Mouse (Mus musculus) limb, embryonic 14.5 days (tissue): ENCODE data around the gene Gm10662. TPM values are rescaled to one million over a fixed set of nuclear protein-coding genes. Genes with fewer than 3 reads are reported as not detected.
"Not testable (repeated sequence)": the region's sequence is repeated elsewhere in the genome, so short reads cannot be mapped to it uniquely, and the experiment has no call there.

Experiments
- ATAC-seq: fragments of 200-750 bp; cut with Nextera tagmentation; 2 replicates; pipeline ENCODE4 v1.8.0; 2017; ENCODE audit warnings: low read depth, moderate number of reproducible peaks, moderate TSS enrichment; ENCODE audit not compliant: low FRiP score
- DNase-seq: peaks from one replicate; pipeline ENCODE4 v3.0.0-alpha.2; 2015; ENCODE audit warnings: low spot score
- H3K27ac ChIP-seq: fragments of 300-500 bp; sonication (generic); replicated peaks from 2 replicates; pipeline ENCODE4 v1.5.1; 2014; ENCODE audit warnings: low read depth, mild to moderate bottlenecking, low read length, moderate library complexity, mixed read lengths
- H3K27me3 ChIP-seq: fragments of 300-500 bp; sonication (generic); 2 replicates; pipeline ENCODE4 v1.6.1; 2014; ENCODE audit warnings: low read length, mixed read lengths; ENCODE audit not compliant: control insufficient read depth, insufficient read depth
- H3K36me3 ChIP-seq: fragments of 300-500 bp; sonication (generic); 2 replicates; pipeline ENCODE4 v1.6.1; 2014; ENCODE audit warnings: mild to moderate bottlenecking, low read length, moderate library complexity, mixed read lengths; ENCODE audit not compliant: control insufficient read depth, insufficient read depth
- H3K4me1 ChIP-seq: fragments of 300-500 bp; sonication (generic); 2 replicates; pipeline ENCODE4 v1.6.1; 2014; ENCODE audit warnings: antibody characterized with exemption, low read length, mixed read lengths; ENCODE audit not compliant: control insufficient read depth, insufficient read depth
- H3K4me2 ChIP-seq: fragments of 300-500 bp; sonication (generic); replicated peaks from 2 replicates; pipeline ENCODE4 v1.6.1; 2014; ENCODE audit warnings: low read depth, mild to moderate bottlenecking, low read length, moderate library complexity; ENCODE audit not compliant: severe bottlenecking
- H3K4me3 ChIP-seq: fragments of 300-500 bp; sonication (generic); replicated peaks from 2 replicates; pipeline ENCODE4 v1.5.1; 2014; ENCODE audit warnings: low read length
- H3K9ac ChIP-seq: fragments of 300-500 bp; sonication (generic); 2 replicates; pipeline ENCODE4 v1.6.1; 2014; ENCODE audit warnings: mild to moderate bottlenecking, low read depth, low read length, moderate library complexity; ENCODE audit not compliant: severe bottlenecking
- H3K9me3 ChIP-seq: fragments of 300-500 bp; sonication (generic); 2 replicates; pipeline ENCODE4 v1.6.1; 2016; ENCODE audit warnings: low read length; ENCODE audit not compliant: control insufficient read depth
- WGBS: fragments of 180-500 bp; shearing (Covaris S2); extraction: QIAGEN DNeasy Blood & Tissue Kit; methylation state at CpG from one replicate; pipeline ENCODE4 v1.1.7; 2014; 5-methylcytosine and 5-hydroxymethylcytosine counted together
- polyA plus RNA-seq, 2 experiments: library from polyadenylated mRNA; depleted of rRNA in 1 of 2; stranded (reverse) in 1 of 2; unstranded in 1 of 2; fragments of >200 nt; fragmentation: Nextera tagmentation in 1 of 2; extraction: Ambion mirVana in 1 of 2; gene quantifications; 2 replicates each; pipeline versions ENCODE4 v1.2.1 to v1.2.3; 2012 to 2014

The Gm10662 gene
- polyA plus RNA-seq (2012; rRNA removed) = not detected in 2 replicates
- not detected in 2 replicates for polyA plus RNA-seq (2014; fragmentation: Nextera tagmentation; extraction: Ambion mirVana)

DNA sequence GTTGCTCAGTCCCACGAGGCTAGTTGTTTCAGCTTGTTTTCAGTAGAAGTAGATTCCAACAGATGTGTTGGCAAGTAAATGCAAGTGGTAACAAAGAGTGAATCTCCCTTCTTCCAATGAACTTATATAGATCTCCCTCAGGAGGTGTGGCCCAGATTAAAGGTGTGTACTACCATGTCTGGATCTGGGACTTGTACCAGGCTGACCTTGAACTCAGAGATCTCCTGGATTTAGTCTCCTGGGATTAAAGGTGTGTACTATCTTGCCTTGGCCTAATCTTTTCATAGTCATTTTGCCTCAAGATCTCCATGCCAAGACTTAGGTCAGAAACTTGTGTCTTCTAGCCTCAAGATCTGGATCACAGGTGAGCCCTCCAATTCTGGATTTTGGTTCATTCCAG lies at the start of gene Gm10662:
Gene Gm10662, minus strand, starts transcription at position 101 of the 400 bp plus-strand sequence.
- H3K27me3 ChIP-seq, H3K27ac ChIP-seq, DNase-seq, H3K9me3 ChIP-seq, ATAC-seq, H3K36me3 ChIP-seq, H3K4me1 ChIP-seq, H3K9ac ChIP-seq, H3K4me2 ChIP-seq, H3K4me3 ChIP-seq: not testable (repeated sequence)
- no CpG with 5 or more reads among the region's 1 CpGs for WGBS

DNA sequence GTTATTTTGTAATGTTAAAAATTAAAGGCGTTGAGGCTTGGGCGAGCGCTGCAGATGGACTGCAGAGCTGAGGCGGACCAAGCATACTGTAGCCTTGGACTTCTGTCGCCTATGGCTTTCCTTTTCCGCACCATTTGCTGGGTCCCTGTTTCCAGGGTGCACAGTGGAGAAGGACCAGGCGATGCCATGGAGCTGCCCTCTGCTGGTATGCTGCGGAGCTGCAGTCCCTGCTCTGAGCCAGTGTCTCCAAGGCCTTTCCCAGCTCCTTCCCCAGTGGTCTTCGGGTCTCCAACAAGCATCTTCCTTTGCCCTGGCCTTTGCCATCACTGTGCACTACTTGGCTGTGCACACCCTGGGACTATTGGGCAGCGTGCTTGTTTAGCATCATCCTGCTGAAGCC lies 19.2 kb upstream of the Gm10662 start:
- not testable (repeated sequence) for H3K9ac ChIP-seq, H3K4me2 ChIP-seq, H3K4me3 ChIP-seq, H3K27me3 ChIP-seq, H3K9me3 ChIP-seq, H3K36me3 ChIP-seq, DNase-seq, H3K27ac ChIP-seq, ATAC-seq, H3K4me1 ChIP-seq
- WGBS = 88% methylated on average over 10 of the region's 10 CpGs

Other genes with a start within 250 kb of the Gm10662 start
- gene Gm4214, start 159.8 kb downstream of the Gm10662 start, polyA plus RNA-seq (2012; rRNA removed) = not detected in 2 replicates
- not detected in 2 replicates for gene Gm4214, start 159.8 kb downstream of the Gm10662 start, polyA plus RNA-seq (2014; fragmentation: Nextera tagmentation; extraction: Ambion mirVana)
- gene Gm4216, start 124.6 kb downstream of the Gm10662 start, polyA plus RNA-seq (2012; rRNA removed) = not detected in 2 replicates
- gene Gm4216, start 124.6 kb downstream of the Gm10662 start, polyA plus RNA-seq (2014; fragmentation: Nextera tagmentation; extraction: Ambion mirVana) = not detected in 2 replicates
- not detected in 2 replicates for gene Vmn1r163, start 88.9 kb downstream of the Gm10662 start, polyA plus RNA-seq (2012; rRNA removed)
- not detected in 2 replicates for gene Vmn1r163, start 88.9 kb downstream of the Gm10662 start, polyA plus RNA-seq (2014; fragmentation: Nextera tagmentation; extraction: Ambion mirVana)
- not detected in 2 replicates for gene Gm8720, start 77.0 kb downstream of the Gm10662 start, polyA plus RNA-seq (2012; rRNA removed)
- not detected in 2 replicates for gene Gm8720, start 77.0 kb downstream of the Gm10662 start, polyA plus RNA-seq (2014; fragmentation: Nextera tagmentation; extraction: Ambion mirVana)
- gene Vmn1r165, start 72.9 kb upstream of the Gm10662 start, polyA plus RNA-seq (2012; rRNA removed) = not detected in 2 replicates
- not detected in 2 replicates for gene Vmn1r165, start 72.9 kb upstream of the Gm10662 start, polyA plus RNA-seq (2014; fragmentation: Nextera tagmentation; extraction: Ambion mirVana)
- not detected in 2 replicates for gene Vmn1r166, start 107.2 kb upstream of the Gm10662 start, polyA plus RNA-seq (2012; rRNA removed)
- gene Vmn1r166, start 107.2 kb upstream of the Gm10662 start, polyA plus RNA-seq (2014; fragmentation: Nextera tagmentation; extraction: Ambion mirVana) = not detected in 2 replicates
- gene Gm6902, start 134.4 kb upstream of the Gm10662 start, polyA plus RNA-seq (2012; rRNA removed) = not detected in 2 replicates
- not detected in 2 replicates for gene Gm6902, start 134.4 kb upstream of the Gm10662 start, polyA plus RNA-seq (2014; fragmentation: Nextera tagmentation; extraction: Ambion mirVana)
- gene Nlrp4e, start 156.7 kb upstream of the Gm10662 start, polyA plus RNA-seq (2012; rRNA removed) = not detected in 2 replicates
- gene Nlrp4e, start 156.7 kb upstream of the Gm10662 start, polyA plus RNA-seq (2014; fragmentation: Nextera tagmentation; extraction: Ambion mirVana) = not detected in 2 replicates
- gene Nlrp5, start 241.4 kb upstream of the Gm10662 start, polyA plus RNA-seq (2012; rRNA removed) = 0.03 and 0.05 TPM in 2 replicates
- 0.08 TPM in 1 of 2 replicates, not detected in the other for gene Nlrp5, start 241.4 kb upstream of the Gm10662 start, polyA plus RNA-seq (2014; fragmentation: Nextera tagmentation; extraction: Ambion mirVana)